Mouse (Mus musculus): ENCODE data around the gene Ppfia3.
A peak's percentile ranks its signal among the peaks of the same experiment; 100 is the strongest.

- TF ChIP-seq CTCF (IDR thresholded peaks at IDR 0.05; ENCODE audit: low read depth, low read length) (no peak), POLR2A (IDR thresholded peaks at IDR 0.05; ENCODE audit: insufficient read depth, low read length) (peak; percentile 60), EP300 (IDR thresholded peaks at IDR 0.05; ENCODE audit: insufficient read depth, low read depth, low read length) (no peak)
Measured at GRCm38 (mm10) chr7:45413864-45414739, 47.3 kb upstream of the Ppfia3 start.
